Mouse (Mus musculus) megakaryocyte, embryonic 14.5 days (primary cell): ENCODE measurements around the gene Cyp46a1.

ENCODE experiments used
- FLI1 ChIP-seq: IDR thresholded peaks from 2 replicates; pipeline ENCODE4 v1.6.1; 2012; ENCODE audit warnings: low read length, inconsistent platforms, mixed read lengths
- GATA1 ChIP-seq: IDR thresholded peaks from 3 replicates; pipeline ENCODE4 v1.6.1; 2012; ENCODE audit warnings: mixed read lengths, low read length, inconsistent platforms, borderline replicate concordance

- TF ChIP-seq GATA1 (no peak), FLI1 (no peak)
These were observed 348 bp downstream of the Cyp46a1 start for GRCm38 (mm10) chr12:108334529-108334928.
